Mouse (Mus musculus) forebrain, embryonic 11.5 days (tissue): ENCODE measurements around the gene Psmd9. TPM values are rescaled to one million over a fixed set of nuclear protein-coding genes. Genes with fewer than 3 reads are reported as not detected.

Experiments
- ATAC-seq: fragments of 200-750 bp; cut with Nextera tagmentation; replicated peaks from 2 replicates; pipeline ENCODE4 v1.8.0; 2017; ENCODE audit warnings: moderate TSS enrichment; ENCODE audit not compliant: low FRiP score
- DNase-seq: peaks from one replicate; pipeline ENCODE4 v3.0.0-alpha.2; 2017; ENCODE audit warnings: low spot score
- H3K27ac ChIP-seq: fragments of 300-500 bp; sonication (generic); 2 replicates; pipeline ENCODE4 v1.5.1; 2014; ENCODE audit warnings: low read depth, low read length
- H3K27me3 ChIP-seq: fragments of 300-500 bp; sonication (generic); 2 replicates; pipeline ENCODE4 v1.6.1; 2014; ENCODE audit warnings: mild to moderate bottlenecking, low read length, mixed read lengths; ENCODE audit not compliant: control insufficient read depth, insufficient read depth
- H3K36me3 ChIP-seq: fragments of 300-500 bp; sonication (generic); 2 replicates; pipeline ENCODE4 v1.6.1; 2014; ENCODE audit warnings: mild to moderate bottlenecking, low read length, moderate library complexity, mixed read lengths; ENCODE audit not compliant: control insufficient read depth, insufficient read depth
- H3K4me1 ChIP-seq: fragments of 300-500 bp; sonication (generic); replicated peaks from 2 replicates; pipeline ENCODE4 v1.6.1; 2014; ENCODE audit warnings: low read length, mixed read lengths; ENCODE audit not compliant: control insufficient read depth, insufficient read depth
- H3K4me2 ChIP-seq: fragments of 300-500 bp; sonication (generic); 2 replicates; pipeline ENCODE4 v1.6.1; 2014; ENCODE audit warnings: low read depth, mild to moderate bottlenecking, low read length, moderate library complexity, mixed read lengths; ENCODE audit not compliant: severe bottlenecking
- H3K4me3 ChIP-seq: fragments of 300-500 bp; sonication (generic); 2 replicates; pipeline ENCODE4 v1.5.1; 2014; ENCODE audit warnings: low read depth, low read length
- H3K9ac ChIP-seq: fragments of 300-500 bp; sonication (generic); 2 replicates; pipeline ENCODE4 v1.6.1; 2014; ENCODE audit warnings: low read length
- H3K9me3 ChIP-seq: fragments of 300-500 bp; sonication (generic); 2 replicates; pipeline ENCODE4 v1.6.1; 2016; ENCODE audit warnings: low read length, mixed read lengths; ENCODE audit not compliant: control insufficient read depth
- WGBS: fragments of 180-500 bp; shearing (Covaris S2); extraction: QIAGEN DNeasy Blood & Tissue Kit; methylation state at CpG from one replicate; pipeline ENCODE4 v1.1.7; 2014; 5-methylcytosine and 5-hydroxymethylcytosine counted together
- polyA plus RNA-seq: library from polyadenylated mRNA; unstranded; fragments of >200 nt; fragmentation: Nextera tagmentation; extraction: Ambion mirVana; gene quantifications from 2 replicates; pipeline ENCODE4 v1.2.1, GENCODE M21; 2014

The Psmd9 gene
- polyA plus RNA-seq, 1 experiment from 2014 or later = 68.5 TPM

DNA sequence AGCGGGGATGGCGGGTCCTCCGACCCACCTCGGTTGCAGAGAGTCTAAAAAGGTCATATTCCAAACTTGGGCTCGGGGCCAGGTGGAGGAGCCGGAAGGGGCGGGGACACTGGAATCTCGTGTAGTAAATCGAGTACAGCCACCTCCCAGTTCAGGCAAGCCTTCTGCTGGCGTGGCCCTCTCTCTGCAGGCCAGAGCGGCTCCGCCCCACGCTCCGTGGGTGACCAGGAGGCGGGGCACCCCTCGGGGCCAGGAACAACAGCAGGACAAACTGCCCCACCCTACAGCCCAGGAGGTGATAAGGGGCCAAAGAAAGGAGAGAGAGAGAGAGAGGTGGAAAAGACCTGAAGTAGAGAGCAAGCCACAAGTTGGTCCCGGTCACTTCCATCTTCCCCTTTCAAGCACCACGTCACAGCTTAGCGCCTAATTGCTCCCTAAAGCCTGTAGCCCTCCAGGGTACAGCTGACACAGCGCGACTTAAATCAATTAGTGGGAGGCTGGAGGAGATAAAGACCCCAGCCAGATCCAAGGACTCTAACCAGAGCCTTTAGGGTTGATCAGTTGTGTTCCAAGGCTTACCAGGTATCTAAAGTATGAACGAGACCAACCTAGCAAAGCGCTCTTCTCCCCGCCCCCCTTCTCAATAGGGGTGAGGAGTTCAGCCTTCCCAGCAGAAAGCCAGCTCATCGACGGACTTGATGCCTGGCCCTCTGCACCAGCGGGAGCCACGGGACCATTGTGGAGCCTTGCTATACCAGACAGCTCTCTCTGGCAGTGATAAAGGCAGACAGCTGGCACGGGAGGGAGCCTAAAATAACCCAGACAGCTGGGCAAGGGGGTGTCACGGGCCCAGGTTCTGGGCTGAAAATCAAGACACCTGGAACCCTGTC lies 33.5 kb upstream of the Psmd9 start:
- 2% methylated on average over 30 of the region's 30 CpGs for WGBS
- Histone ChIP-seq H3K27me3 (no peaks in the 10 kb centered on the region), H3K4me1 (peaks cover 57% of the 10 kb centered on the region), H3K9me3 (no peaks in the 10 kb centered on the region), H3K4me2 (peak overlapping the region; percentile 100), H3K4me3 (peak overlapping the region; percentile 93), H3K9ac (peak overlapping the region; percentile 100), H3K36me3 (no peaks in the 10 kb centered on the region), H3K27ac (peak overlapping the region; percentile 100)
- ATAC-seq (no peak), DNase-seq (peak; percentile 77)

DNA sequence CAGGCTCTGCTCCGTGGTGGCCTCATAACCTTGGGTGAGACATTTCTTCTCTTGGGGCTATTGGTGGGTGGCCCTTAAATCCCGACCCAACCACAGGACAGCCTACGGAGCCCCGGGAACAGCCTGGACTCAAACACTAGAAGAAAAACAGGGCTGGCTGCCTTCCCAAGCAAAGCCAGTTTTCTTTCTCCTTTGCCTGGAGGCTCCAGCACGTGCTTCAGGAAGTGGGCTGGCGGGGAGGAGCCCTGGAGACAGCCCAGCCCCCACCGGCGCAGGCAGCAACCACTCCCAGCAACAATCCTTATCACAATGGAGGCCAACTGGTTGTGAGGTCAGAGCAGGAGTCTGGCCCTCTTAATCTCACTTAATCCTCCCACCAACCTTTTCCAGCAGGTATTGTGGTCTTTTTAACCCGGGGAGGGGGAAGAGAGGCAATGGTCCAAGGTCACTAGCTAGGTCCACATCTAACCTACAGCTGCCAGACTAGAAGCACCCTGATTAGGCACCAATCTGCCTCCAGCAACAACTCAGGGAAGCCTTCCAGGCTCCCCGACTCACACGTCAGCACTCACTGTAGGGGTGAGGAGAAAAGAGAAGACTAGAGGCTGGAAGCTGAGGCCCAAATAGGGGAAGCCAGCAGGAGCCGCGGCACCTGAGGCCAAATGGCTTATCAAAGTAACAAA lies 32.7 kb upstream of the Psmd9 start:
- Histone ChIP-seq H3K4me3 (peak overlapping the region; percentile 93), H3K27ac (peak overlapping the region; percentile 100), H3K4me2 (peak overlapping the region; percentile 100), H3K36me3 (no peaks in the 10 kb centered on the region), H3K9ac (peak overlapping the region; percentile 100), H3K9me3 (no peaks in the 10 kb centered on the region), H3K27me3 (no peaks in the 10 kb centered on the region), H3K4me1 (peaks cover 57% of the 10 kb centered on the region)
- no peak for ATAC-seq
- under 1% methylated on average over 13 of the region's 13 CpGs for WGBS
- peak; percentile 88 for DNase-seq

DNA sequence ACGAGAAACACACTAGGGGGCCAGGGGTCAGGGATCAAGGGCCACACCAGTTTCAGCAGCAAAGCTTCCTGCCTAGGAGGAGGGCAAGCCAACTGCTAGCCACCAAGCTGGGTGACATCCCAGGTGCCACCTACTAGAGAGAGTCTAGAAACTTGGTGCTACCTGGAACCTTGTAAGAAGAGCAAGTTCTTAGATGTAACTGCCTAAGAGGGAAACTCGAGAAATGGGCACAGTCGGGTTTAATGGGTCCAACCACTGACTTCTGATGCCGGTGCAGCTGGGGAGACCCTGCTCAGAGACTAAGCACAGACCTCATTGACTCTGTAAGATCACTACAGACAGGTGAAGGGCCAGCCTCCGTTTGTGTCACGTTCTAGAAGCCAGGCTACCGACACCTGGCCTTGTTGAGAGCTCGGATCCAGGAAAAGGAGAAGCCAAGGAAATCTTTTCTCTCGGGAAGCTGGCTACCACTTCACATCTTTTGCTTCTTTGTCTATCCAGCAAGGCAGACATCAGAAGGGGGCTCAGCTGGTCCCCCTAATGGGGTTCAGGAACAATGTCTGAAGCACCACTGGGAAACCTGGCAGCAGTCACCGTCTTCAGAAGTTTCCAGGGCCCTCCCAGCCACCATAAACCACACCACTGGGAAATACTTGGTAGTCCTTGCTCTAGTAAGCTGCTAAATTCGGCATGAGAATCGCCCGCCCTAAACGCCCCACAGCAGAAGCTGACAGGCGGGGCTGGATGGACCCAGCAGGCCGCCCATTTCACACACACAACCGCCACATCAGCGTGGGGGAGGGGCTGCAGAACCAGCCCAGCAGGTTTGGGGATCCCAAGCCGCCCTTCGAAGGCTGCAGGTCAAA lies 31.9 kb upstream of the Psmd9 start:
- no peak for ATAC-seq
- peak; percentile 90 for DNase-seq
- H3K27ac ChIP-seq = peak overlapping the region; percentile 100
- H3K4me3 ChIP-seq = peak overlapping the region; percentile 93
- H3K27me3 ChIP-seq = no peaks in the 10 kb centered on the region
- no peaks in the 10 kb centered on the region for H3K36me3 ChIP-seq
- WGBS = 1% methylated on average over 20 of the region's 20 CpGs
- H3K4me1 ChIP-seq = peaks cover 52% of the 10 kb centered on the region
- no peaks in the 10 kb centered on the region for H3K9me3 ChIP-seq
- H3K4me2 ChIP-seq = peak overlapping the region; percentile 100
- H3K9ac ChIP-seq = peak overlapping the region; percentile 100

DNA sequence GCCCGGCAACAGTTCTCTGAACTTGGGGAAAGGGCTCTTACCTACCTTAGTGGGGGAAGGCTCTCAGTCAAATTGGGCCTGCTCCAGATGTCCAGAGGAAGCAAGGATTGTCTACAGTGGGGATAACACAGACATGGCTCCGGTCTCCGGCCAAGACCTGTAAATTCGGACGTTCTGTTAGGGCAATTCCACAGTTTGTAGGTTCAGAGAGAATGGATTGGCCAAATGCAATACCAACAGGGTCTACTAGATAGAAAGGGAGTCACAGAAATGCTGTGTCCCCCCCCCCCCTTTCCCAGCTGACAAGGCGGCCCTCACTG lies 31.3 kb upstream of the Psmd9 start:
- Histone ChIP-seq H3K9ac (peak overlapping the region; percentile 100), H3K4me3 (peak overlapping the region; percentile 93), H3K4me2 (peak overlapping the region; percentile 100), H3K36me3 (no peaks in the 10 kb centered on the region), H3K9me3 (no peaks in the 10 kb centered on the region), H3K27me3 (no peaks in the 10 kb centered on the region), H3K4me1 (peaks cover 49% of the 10 kb centered on the region), H3K27ac (peak overlapping the region; percentile 100)
- under 1% methylated on average over 6 of the region's 6 CpGs for WGBS
- no peak for DNase-seq
- ATAC-seq = no peak

DNA sequence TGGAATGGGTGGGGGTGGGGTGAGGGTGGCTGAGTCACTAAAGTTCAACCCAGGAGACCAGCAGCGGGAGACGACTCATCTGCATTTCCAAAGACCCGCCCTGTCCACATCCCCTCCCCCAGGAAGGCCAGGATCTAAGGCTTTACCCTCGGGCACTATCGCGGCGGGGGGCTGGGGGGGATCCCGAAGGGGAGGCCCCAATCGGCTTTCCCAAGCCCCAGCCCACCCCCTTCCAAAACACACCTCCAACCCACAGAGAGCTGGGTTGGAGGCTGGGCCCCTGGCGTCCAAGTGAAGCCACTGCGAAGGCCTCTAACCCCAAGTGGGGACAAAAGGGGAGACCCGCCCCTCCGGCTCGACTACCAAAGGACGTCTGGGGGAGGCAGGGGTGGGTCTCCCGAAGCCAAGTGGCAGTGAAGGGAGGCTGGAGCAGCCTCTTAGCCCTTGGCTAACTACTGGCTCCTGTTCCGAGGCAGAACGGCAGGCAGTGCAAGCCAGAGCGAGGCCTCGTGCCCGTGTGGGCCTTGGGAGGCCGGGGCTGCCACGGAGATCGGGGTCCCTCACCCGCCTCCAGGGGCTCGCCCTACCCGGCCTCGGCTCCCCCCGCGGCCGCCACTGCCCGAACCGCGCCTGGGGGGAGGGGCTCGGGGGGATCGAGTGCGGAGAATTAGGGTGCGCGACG lies 30.8 kb upstream of the Psmd9 start:
- ATAC-seq (peak; percentile 68), DNase-seq (peak; percentile 94)
- peak overlapping the region; percentile 100 for H3K27ac ChIP-seq
- peak overlapping the region; percentile 100 for H3K4me2 ChIP-seq
- no peaks in the 10 kb centered on the region for H3K27me3 ChIP-seq
- peaks cover 46% of the 10 kb centered on the region for H3K4me1 ChIP-seq
- WGBS = under 1% methylated on average over 38 of the region's 40 CpGs
- H3K9me3 ChIP-seq = no peaks in the 10 kb centered on the region
- H3K9ac ChIP-seq = peak overlapping the region; percentile 100
- H3K36me3 ChIP-seq = no peaks in the 10 kb centered on the region
- H3K4me3 ChIP-seq = peak overlapping the region; percentile 93

DNA sequence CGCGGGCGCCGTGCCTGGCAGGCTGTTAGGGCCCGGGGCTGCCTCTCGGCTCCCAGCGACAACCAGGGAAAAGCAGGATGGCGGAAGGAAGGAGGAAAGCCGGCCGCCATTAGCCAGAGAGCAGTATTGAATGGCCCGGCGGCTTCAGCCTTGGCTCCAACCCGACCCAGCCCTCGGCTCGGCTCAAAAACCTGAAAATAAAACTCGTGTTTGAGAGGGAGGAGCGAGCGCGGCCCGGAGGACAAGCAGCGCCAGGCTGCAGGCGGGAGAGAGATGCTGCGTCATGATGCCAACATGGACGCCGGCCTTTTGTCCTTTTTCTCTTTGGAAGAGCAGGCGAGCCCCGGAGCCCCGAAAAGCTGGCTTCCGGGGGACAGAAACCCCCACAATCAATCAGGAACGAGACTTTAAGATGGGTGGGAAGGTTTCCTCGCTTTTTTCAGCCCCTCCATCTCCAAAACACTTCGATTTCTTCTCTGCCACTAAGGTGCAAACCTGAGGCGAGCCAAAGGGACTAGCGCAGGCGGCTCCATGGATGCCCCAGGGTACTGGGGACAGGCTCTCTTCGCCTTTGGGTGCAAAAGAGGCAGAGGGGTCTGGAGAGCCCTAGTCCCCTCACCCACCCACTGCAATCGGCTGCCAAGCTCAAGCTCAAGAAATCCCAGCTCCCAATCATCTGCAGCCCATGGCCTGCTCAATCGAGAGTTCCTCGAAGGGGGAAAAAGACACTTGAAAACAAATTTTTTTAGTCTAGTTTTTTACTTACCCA lies 30.1 kb upstream of the Psmd9 start:
- Histone ChIP-seq H3K4me1 (peaks cover 41% of the 10 kb centered on the region), H3K4me3 (peak overlapping the region; percentile 93), H3K4me2 (peak overlapping the region; percentile 100), H3K9ac (peak overlapping the region; percentile 100), H3K9me3 (no peaks in the 10 kb centered on the region), H3K36me3 (no peaks in the 10 kb centered on the region), H3K27ac (peak overlapping the region; percentile 100), H3K27me3 (no peaks in the 10 kb centered on the region)
- DNase-seq = peak; percentile 87
- ATAC-seq = no peak
- under 1% methylated on average over 36 of the region's 39 CpGs for WGBS

DNA sequence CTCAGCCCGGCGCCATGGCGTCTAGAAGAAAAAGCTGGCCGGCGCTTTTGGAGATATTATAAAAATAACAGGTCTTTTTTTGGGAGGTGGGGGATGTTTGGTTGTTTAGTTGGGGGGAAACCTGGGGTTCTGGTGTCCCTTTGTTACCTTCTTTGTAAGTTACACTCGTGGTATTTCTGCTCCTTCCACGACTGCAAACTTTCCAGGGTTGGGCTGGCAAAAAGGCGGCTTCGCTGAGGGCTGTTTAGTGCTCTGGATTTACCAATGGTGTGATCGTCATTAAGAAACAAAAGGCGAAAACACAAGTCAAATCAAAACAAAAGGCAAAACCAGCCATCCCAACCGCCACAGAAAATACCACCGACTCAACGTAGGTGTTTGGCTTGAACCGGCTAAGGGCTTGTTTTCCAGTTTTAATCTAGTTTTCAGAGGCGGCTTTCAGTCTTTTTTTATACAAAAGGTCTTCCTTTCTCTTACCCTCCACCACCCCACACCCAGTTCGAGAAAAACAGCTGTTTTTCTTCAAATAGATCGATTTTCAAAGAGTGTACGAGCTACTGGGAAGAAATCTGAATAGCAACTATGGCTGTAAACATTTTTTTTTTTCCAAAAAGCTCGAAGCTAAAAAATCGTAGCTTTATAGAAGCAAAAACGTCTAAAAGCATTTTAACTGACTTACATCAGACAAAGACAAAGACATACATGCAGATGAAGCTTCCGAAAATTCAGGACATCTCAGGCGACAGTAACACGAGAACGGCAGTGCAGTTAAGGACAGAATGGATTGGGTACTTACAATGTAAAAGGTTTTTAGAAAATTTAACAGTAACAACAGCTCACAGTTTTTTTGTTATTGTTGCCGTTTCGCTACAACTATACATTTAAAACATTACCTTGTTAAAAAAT lies 29.2 kb upstream of the Psmd9 start:
- 1% methylated on average over 28 of the region's 28 CpGs for WGBS
- H3K4me2 ChIP-seq = peak overlapping the region; percentile 100
- H3K27ac ChIP-seq = peak overlapping the region; percentile 100
- H3K27me3 ChIP-seq = no peaks in the 10 kb centered on the region
- no peaks in the 10 kb centered on the region for H3K36me3 ChIP-seq
- peak overlapping the region; percentile 100 for H3K9ac ChIP-seq
- DNase-seq (no peak), ATAC-seq (no peak)
- H3K4me1 ChIP-seq = peaks cover 41% of the 10 kb centered on the region
- H3K4me3 ChIP-seq = peak overlapping the region; percentile 93
- no peaks in the 10 kb centered on the region for H3K9me3 ChIP-seq
